Mouse (Mus musculus) cortical plate, adult 2 months (tissue): ENCODE measurements at regions not wholly inside any gene's neighbourhood (a gene's known extent, or its start where the extent isn't known, plus 50 kb on each side); places are given as distances from the start of the nearest gene placed in this dataset.

Experiments used
- CTCF ChIP-seq: fragments of 200-500 bp; IDR thresholded peaks from 2 replicates; pipeline ENCODE4 v1.5.1; 2011; ENCODE audit warnings: mild to moderate bottlenecking, control low read depth, low read length; ENCODE audit not compliant: insufficient read depth; ENCODE audit errors: extremely low read depth
- POLR2A ChIP-seq: fragments of 200-500 bp; IDR thresholded peaks from 2 replicates; pipeline ENCODE4 v1.6.1; 2011; ENCODE audit warnings: mild to moderate bottlenecking, low read length, control low read depth; ENCODE audit not compliant: insufficient read depth; ENCODE audit errors: extremely low read depth

DNA sequence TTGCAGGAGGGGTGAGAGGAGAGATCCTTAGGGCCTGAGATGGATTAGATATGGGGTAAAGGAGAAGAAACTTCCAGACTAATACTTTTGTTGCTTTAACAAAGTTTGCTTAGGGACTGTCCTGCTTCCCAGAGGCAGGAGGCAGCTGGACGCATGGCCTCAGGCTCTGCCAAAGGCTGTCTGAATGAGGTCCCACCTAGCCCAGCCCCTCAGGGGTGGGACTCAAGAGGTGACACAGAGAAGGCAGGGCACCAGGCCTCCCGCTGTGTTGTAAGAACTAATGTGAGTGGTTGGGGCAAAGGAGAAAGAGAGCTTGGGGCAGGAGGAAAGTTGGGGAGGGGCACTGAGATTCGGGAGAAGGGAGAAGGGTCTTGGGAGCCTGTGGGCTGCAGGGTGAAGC lies 145.9 kb upstream of the Stt3b start:
- TF ChIP-seq POLR2A, result no peak
- TF ChIP-seq CTCF, result no peak
